Mouse (Mus musculus) Muller cell, postnatal 12 days (primary cell): ENCODE data around the gene Ncoa3.

Source experiments
- DNase-seq: peaks from one replicate; pipeline ENCODE4 v3.0.0-alpha.2; 2015; ENCODE audit errors: inconsistent ontology term

Ncoa3 gene

DNA sequence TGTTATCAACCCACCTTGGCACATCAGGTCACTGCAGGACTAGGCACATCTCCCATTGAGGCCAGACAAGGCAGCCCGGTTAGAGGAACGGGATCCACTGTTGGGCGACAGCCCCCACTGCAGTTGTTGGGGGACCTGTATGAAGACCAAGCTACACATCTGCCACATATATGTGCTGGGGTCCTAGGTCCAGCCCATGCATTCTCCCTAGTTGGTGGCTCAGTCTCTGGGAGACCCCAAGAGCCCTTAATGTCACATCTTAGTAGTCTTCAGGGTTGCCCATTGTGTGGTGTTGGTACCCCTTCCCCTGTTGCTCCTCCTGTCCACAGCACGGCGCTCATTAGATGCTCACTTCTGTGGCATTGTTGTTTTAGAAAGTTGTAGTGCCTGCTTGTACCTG, 40.2 kb downstream of the Ncoa3 start:
- DNase-seq: no peak

DNA sequence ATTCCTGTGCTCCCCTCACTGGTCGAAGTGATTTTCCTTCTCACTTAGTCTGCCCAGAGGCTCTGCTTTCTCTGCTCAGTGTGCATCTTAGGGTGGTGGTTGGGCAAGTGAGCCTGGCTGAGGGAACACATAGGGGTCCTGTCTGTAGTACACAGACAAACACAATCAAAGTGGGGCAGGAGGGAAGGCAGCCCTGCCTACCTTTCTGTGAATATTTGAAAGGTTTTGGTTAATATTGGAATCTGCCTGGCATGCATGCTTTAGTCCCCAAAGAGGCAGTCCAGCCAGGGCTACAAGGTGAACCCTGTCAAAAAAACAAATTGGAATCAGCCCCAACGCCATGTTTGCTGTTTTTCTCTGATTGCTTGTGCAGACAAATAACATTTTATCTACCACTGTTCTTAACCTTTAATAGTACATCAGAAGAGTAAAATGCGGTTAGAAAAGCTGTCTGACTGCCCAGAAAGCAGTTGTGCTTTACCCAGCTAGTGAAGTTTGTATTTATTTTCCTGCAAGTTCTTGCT, 42.6 kb downstream of the Ncoa3 start:
- DNase-seq: no peak

DNA sequence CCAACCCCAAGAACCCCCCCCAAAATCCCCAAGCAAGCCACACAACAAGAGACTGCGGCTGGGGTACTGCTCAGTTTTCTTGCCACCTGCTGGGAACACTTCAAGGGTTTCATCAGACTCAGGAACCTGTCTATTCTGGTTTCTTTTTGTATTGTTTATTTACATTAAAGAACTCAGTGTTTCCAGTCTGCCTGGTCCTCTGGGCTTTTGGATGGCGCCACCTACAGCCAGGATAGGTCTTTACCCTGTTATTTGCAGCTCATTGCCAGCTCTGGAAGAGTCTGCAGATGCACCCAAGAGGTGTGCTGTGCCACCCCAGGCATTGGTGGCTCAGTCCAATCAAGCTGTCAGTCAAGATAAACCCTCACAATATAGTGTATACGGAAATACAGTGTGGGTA, 43.3 kb downstream of the Ncoa3 start:
- peak; percentile 46 for DNase-seq

DNA sequence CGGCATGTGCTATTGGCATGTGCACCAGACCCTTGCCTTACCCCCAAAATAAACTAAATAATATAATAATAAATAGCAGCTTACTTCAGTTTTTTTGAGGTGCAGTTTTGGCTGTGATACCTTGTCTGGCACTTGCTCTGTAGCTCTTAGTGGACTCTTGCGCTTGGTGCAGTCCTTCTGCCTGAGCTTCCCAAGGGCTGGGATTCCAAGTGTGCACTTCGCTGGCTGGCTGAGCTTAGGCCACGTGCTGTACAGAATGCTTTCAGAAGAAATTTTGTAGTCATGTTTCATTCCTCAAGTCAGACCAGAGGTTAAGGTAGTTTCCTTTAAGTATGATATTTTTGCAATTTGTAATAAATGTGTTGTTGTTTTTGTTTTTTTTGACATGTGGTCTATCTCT, 47.2 kb downstream of the Ncoa3 start:
- no peak for DNase-seq

DNA sequence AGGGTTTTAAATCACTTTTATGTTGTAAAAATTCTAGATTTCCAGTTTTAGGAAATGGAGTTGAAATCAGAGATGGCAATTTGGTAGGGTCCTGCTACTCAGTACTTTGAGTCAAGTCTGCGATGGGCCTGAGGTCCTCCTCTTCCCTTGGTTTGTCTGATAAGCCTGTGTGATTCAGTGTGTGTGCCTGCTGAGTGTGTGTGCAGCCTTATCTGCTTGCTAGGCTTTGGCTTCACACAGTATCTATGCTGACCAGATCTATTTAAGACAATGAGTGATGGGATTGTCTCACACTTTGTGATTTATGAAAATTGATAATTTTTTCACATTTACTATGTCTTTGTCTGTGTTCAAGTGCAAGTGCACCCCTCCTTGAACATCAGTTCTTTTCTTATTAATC, 50.1 kb downstream of the Ncoa3 start:
- no peak for DNase-seq

DNA sequence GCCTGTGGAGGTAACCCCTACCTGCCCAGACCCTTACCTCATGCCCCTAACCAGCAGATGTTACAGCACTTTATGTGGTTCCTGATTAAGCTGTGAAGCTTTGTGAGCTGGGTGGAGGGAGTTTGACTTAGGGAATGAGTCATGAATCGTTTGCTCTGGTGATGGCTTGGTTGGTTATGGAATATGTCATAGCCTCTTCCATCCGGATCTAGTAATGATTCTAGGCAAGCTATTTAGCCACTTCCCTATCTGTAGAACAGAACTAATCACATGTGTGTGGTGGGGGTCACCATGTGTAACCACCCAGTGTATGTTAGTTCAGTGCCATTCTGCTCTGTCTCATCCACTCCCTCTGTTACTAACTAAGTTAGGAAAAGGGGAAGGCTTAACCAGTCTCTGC, 52.6 kb downstream of the Ncoa3 start:
- peak; percentile 61 for DNase-seq

DNA sequence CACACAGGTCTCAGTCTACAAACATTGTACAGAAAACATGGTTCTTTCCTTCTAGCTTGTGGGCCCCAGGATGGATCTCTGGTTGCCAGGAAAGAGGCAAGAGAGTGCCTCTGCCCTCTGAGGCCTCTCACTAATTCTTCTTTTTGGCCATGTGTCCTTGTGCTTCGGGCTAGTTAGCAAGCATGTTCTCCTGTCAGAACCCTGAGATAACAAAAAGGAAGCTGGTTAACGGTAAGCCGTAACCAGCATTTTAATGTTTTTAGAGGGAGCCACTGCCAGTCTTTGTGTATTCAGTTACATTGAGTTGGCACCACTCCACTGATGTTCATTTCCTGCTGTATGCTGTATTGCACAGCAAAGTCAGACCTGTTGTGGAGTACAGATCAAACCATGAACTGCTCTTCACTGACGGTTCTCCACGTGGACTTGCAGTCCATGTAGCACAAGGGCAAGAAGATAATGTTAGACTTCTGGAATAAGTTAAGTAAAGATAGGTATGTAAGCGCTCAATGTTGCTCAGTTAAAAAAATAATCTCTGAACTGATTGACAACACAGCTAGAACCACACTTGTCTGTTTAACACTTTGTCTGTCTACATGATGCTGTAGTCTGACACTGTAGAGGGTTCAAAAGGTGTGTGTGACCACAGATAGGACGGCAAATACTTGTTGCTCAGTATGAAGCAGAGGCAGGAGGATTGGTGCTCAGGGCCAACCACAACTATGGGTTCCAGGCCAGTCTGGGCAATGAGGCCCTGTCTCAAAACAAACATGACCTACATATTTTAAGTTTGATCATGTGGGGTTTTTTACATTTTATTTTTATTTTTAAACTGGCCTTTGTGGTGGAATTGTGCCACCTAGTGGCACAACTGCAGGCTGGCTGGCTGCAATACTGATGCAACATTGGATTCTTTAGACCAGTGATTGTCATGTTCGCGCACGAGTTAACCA, 53.4 kb downstream of the Ncoa3 start:
- peak; percentile 79 for DNase-seq

DNA sequence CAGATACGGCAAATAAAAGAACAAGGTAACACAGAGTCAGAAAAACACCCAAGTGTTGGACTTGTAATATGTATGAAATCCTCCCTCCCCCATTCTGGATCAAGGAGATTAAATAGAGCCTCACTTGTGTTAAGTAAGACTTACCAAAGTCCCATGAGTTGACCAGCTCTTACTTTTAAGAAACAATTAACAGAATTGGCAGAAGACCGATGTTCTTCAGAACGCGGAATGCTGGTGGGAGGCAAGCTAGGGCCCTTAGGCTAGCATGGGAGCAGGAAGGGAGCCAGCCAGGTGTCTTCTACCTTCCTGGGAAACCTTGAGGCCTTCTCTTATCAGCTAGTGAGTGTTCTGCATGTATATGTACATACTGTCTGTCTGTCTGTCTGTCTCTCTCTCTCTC, 55.5 kb downstream of the Ncoa3 start:
- no peak for DNase-seq

DNA sequence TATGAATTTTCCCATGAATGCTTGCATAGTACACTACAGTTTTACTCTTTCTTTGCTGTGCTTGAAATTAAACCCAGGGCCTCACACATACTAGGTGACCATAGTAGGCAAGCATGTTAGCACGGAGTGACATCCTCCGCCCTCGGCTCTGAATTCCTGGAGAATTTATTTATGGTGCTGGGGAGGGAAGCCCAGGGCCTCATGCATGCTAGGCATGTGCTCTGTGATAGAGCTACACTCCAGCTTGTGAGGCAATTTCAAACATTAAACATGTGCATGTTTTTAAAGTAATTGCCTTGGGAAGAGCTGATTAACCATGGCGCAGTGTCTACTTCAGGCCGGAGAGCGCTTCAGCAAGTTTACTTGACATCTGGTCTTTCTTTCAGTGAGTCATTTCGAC, 56.4 kb downstream of the Ncoa3 start:
- no peak for DNase-seq

DNA sequence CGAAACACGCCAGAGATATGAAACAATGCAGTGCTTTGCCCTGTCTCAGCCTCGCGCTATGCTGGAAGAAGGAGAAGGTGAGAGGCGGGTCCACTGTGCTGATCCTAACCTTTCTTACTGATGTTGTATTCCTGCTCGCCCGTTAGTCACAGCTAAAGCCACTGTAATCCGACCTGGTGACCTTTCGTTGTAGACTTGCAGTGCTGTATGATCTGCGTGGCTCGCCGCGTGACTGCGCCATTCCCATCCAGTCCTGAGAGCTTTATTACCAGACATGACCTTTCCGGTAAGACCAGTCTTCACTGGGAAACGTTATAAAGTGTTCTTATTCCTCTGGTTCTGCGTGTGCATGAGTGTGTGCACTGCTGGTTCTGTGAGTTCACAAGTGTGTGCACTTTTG, 59.0 kb downstream of the Ncoa3 start:
- no peak for DNase-seq

DNA sequence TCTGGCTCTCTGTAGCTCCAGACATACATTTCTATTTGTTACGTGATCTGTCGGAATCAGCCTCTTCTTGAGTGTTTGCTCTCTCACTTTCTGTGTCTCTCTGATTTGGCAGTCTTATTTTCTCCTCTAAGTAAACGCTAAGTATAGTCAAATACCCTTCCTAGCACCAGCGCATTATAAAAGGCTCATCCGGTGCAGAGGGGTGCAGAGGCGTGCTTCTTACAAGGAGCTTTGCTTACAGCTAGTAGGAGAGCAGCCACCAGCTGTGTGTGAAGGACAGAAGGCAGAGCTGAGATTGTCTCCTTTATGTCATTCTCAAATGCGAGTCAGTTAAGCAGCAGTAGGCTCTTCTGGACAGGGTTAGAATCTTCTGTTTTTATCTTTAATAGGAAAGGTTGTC, 59.5 kb downstream of the Ncoa3 start:
- DNase-seq: no peak

DNA sequence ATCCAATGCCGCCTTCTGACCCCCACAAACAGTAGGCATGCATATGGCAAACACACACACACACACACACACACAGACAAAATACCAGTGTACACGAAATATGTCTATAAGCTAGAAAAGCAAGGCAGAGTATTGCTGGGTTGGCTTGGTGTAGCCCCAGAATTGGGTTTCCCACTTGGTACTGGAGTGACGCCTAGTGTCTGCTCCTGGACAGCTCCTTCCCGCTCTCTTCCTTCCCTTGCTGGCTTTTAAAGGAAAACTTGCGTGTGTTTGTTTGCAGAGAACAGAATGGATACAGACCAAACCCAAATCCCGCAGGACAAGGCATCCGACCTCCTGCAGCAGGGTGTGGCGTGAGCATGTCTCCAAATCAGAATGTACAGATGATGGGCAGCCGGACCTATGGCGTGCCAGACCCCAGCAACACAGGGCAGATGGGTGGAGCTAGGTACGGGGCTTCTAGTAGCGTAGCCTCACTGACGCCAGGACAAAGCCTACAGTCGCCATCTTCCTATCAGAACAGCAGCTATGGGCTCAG, 61.6 kb downstream of the Ncoa3 start:
- no peak for DNase-seq

DNA sequence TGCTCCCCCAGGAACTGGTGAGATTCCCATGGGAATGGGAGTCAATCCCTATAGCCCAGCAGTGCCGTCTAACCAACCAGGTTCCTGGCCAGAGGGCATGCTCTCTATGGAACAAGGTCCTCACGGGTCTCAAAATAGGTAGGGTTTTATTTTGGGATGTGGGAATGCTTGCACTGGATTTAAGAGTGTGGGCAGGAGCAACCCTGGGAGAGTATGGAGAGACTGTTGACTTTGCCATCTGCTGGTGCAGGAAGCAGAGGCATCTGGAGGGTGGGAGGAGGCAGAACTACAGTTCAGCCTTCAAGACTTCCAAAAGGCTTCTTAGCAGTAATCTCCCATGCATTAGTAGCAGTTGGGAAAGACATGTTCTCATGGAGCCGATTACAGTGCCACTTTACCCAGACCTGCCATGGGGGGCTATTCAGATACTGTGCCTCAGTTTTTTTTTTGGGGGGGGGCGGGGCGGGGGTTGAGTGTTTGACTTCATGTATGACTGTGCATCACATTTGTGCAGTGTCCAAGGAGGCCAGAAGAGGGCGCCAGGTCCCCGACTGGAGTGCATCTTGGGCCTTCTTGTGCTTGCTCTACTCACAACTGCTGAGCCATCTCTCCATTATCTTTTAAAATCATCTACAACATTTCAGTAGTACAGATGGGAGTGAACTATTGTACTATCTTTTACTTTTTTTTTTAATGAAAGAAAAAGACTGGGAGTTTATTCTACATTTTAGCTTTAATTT, 67.4 kb downstream of the Ncoa3 start:
- DNase-seq: no peak

DNA sequence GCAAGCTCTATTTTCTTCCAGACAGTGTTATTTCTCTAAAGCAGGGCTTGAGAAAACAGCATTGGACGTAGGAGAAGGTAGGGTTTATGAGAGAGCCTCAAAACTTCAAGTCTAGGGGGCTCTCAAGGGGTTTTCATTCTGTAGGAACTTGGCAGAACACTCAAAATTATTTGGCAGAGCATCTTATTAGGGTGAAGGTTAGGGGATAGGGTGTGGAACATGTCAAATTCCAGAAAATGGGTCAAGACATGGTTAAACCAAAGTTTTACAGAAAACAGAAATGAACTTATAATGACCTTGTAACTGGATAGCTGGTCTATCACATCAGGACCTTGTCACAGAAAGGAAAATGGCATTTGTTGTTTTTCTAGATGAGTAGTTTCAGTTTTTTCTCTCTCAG, 69.6 kb downstream of the Ncoa3 start:
- DNase-seq: no peak

DNA sequence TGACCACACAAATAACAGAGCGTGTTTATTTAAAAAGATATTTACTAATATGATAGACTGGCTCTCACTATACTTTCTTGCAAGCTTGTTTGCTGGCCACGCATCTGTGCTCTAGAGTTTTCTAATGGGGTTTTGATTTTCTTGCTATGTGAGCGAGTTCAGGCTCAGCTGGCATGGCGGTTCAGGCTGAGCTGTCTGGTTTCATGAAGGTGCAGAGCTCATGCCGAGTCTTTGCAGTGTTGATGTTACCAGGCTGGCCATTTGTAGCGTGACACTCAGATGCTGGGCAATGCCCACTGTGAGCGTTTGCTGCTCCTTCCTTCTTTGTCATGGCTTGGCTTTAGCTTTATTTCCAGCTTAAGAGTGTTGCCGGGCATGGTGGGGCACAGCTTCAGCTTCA, 70.0 kb downstream of the Ncoa3 start:
- DNase-seq: no peak

DNA sequence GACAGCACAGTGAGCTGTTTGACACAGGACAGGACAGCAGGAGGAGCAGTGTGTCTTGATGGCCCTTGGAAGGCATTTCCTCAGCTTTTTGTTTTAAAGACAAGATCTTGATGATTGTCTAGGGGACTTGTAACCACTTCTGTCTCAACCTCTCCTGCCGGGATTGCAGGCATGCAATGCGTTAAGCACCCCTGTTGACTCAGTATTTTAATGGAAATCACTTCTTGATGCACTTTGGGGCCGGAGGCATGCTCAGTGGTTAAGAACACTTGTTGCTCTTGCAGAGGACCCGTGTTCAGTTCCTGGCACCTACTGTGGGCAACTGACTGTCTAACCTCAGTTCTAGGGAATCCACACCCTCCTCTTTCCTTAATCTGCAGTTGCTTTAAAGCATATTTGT, 74.0 kb downstream of the Ncoa3 start:
- DNase-seq: no peak

DNA sequence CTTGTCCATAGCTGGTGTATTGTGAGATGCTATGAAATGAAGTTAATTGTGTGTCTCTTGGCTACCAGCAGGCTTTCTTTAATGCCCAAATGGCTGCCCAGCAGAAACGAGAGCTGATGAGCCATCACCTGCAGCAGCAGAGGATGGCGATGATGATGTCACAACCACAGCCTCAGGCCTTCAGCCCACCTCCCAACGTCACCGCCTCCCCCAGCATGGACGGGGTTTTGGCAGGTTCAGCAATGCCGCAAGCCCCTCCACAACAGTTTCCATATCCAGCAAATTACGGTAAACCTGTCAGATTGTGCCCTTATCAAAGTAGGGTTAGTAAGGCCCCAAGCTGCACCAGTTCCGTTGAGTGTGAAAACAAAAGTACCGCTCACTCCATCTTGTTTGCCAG, 75.8 kb downstream of the Ncoa3 start:
- no peak for DNase-seq

DNA sequence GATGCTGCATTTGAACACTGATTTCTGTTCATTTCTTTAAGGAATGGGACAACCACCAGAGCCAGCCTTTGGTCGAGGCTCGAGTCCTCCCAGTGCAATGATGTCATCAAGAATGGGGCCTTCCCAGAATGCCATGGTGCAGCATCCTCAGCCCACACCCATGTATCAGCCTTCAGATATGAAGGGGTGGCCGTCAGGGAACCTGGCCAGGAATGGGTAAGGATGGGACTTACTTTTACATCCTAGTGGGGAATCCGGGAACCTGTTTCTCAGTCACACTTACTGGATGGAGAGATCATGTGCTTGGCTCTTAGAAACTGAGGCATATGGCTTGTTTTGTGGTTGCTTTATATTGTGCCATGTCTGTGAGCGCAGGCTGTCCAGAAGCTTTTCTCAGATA, 76.7 kb downstream of the Ncoa3 start:
- DNase-seq: no peak

DNA sequence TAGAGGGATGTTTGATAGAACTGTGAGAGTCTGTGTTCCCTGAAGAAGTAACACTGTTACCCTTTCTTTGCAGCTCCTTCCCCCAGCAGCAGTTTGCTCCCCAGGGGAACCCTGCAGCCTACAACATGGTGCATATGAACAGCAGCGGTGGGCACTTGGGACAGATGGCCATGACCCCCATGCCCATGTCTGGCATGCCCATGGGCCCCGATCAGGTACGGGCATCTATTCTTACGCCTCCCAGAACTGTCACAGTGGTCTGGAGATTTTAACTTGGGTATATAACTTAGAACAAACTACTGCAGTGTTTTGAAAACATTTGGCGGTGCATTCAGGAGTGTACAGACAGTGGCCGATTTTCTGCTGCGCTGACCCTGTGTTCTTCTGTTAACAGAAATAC, 77.3 kb downstream of the Ncoa3 start:
- DNase-seq: no peak

DNA sequence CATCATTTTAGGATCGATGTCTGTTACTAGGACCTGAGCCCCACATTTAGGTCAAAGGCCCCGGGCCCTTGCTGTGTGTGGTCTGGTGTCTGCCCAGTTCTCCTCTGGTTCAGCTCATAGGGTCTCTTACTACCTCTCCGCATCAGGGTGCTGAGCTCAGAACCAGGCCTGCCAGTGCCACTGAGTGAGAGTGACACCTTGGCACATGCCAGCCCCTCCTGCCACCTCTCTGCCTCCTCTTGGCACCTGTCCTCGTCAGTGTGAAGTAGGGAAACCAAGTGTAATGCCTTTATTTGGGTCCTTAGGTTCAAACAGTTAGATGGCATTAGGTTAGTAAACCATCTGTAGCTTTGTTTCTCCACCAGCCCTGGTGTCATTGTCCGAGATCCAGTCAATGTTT, 79.0 kb downstream of the Ncoa3 start:
- DNase-seq: no peak

DNA sequence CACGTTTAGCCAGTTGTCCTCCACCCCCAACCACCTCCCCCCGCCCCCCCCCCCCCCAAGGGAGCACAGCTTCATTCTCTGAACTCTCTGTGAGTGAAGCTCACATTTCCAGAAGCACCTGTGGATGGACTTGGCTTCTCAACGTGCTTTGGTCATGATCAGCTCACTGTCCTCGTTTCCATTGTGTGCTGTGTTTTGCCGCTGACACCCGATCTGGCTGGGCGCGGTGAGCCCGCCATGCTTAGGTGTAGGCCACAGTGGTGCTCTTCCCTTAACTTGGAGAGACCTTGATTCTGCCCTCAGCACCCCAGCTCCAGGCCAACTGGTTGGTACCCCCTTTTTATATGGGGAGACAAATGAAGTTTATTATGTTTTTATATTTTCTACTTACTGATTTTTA, 79.5 kb downstream of the Ncoa3 start:
- no peak for DNase-seq

DNA sequence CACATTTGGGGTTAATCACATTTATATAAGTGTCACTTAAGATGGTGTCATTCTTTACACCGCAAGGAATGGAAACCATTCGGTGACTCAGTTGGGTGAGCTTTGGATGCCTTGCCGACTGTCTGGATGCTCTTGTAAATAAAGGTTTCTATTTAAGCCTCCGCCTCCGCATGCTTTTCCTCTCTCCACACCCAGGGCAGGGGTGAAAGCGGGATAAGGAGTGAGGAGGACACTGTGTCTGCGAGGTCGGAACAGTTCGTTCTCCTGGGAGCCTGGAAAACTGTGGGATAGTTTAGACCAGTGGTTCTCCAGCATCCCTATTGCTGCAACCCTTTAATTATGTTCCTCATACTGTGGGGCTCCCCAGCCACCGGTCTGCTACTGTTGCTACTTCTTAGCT, 80.6 kb downstream of the Ncoa3 start:
- no peak for DNase-seq

DNA sequence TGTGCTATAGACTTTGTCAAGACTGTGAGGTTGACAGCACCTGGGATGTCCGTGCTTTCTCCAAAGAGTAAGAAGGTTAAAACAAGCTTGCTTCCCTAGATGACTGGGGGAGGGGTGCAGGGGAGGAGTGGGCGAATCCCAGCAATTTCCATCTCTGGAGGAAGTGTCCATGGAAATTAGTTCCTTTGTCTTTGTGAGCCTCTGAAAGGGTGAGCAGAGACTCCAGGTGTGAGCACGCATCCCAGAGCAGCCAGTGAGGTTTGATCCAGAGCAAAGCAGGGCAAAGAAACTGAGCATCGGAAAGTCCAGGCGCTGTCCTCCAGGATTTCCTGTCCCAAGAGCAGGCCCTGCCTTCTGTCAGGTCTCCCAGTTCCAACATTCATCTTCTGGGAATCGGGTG, 81.9 kb downstream of the Ncoa3 start:
- DNase-seq: no peak
